Mouse (Mus musculus) G1E-ER4 (cell line): Measurements from ENCODE around the gene Rab13. TPM values are rescaled to one million over a fixed set of nuclear protein-coding genes. Genes with fewer than 3 reads are reported as not detected.

ENCODE experiments used
- GATA1 ChIP-seq: IDR thresholded peaks from one replicate; pipeline ENCODE4 v1.8.0; 2012; ENCODE audit warnings: low read length, inconsistent platforms
- polyA plus RNA-seq: library from polyadenylated mRNA; stranded (reverse); fragments of >175 nt; gene quantifications from 2 replicates; pipeline ENCODE4 v1.2.3, GENCODE M21; 2012

The Rab13 gene
- polyA plus RNA-seq, 1 experiment = 2.4 TPM

GRCm38 (mm10) chr3:90250791-90251190 lies 37.3 kb downstream of the Rab13 start:
- no peak for TF ChIP-seq GATA1

GRCm38 (mm10) chr3:90253653-90254418 lies 40.3 kb downstream of the Rab13 start, which contains the start of gene Crtc2:
Gene Crtc2, plus strand, starts transcription at chr3:90254163.
- no peak for TF ChIP-seq GATA1

- no peak for TF ChIP-seq GATA1
These were observed 41.1 kb downstream of the Rab13 start for GRCm38 (mm10) chr3:90254419-90255193.

GRCm38 (mm10) chr3:90255194-90255565 lies 41.7 kb downstream of the Rab13 start:
- TF ChIP-seq GATA1 = no peak

GRCm38 (mm10) chr3:90255784-90256353 lies 42.4 kb downstream of the Rab13 start:
- TF ChIP-seq GATA1 = no peak

GRCm38 (mm10) chr3:90256731-90257530 lies 43.4 kb downstream of the Rab13 start:
- no peak for TF ChIP-seq GATA1

- no peak for TF ChIP-seq GATA1
These were observed 45.0 kb downstream of the Rab13 start for GRCm38 (mm10) chr3:90258521-90258920.

GRCm38 (mm10) chr3:90263121-90263771 lies 49.8 kb downstream of the Rab13 start:
- TF ChIP-seq GATA1 = no peak

- TF ChIP-seq GATA1 = no peak
These were observed 51.2 kb downstream of the Rab13 start for GRCm38 (mm10) chr3:90264687-90265033.

- TF ChIP-seq GATA1 = no peak
These were observed 51.8 kb downstream of the Rab13 start, which contains the start of gene Dennd4b for GRCm38 (mm10) chr3:90265034-90265931. Gene Dennd4b, plus strand, starts transcription at chr3:90265185.

GRCm38 (mm10) chr3:90265932-90266741 lies 52.6 kb downstream of the Rab13 start:
- TF ChIP-seq GATA1 = no peak

- TF ChIP-seq GATA1 = no peak
These were observed 53.6 kb downstream of the Rab13 start for GRCm38 (mm10) chr3:90266901-90267775.
